Mouse (Mus musculus): ENCODE results near the gene Hist1h2ai. TPM values are rescaled to one million over a fixed set of nuclear protein-coding genes. Genes with fewer than 3 reads are reported as not detected.
"Not testable (repeated sequence)": the region's sequence is repeated elsewhere in the genome, so short reads cannot be mapped to it uniquely, and the experiment has no call there.

Gene Hist1h2ai
- total RNA-seq, 2 experiments from 2014 or later, result 28.5 to 39.8 TPM

- intact Hi-C loops (cut with DNase I), result no loop called here
- no peak for DNase-seq
These were observed 7.0 kb downstream of the Hist1h2ai start for GRCm38 (mm10) chr13:21722993-21723836.

- intact Hi-C loops (cut with DNase I), result no loop called here
- no peak for DNase-seq
These were observed 11.8 kb downstream of the Hist1h2ai start for GRCm38 (mm10) chr13:21727948-21728572.

- no peak for DNase-seq
- intact Hi-C loops (cut with DNase I), result no loop called here
These were observed 13.3 kb downstream of the Hist1h2ai start for GRCm38 (mm10) chr13:21729544-21729943.

GRCm38 (mm10) chr13:21733466-21733865 is 17.2 kb downstream of the Hist1h2ai start:
- DNase-seq, result no peak
- intact Hi-C loops (cut with DNase I), result no loop called here

- peak; percentile 71 to 77 for DNase-seq
These were observed 18.0 kb downstream of the Hist1h2ai start for GRCm38 (mm10) chr13:21734010-21734905.

GRCm38 (mm10) chr13:21734906-21735767 is 18.9 kb downstream of the Hist1h2ai start, which contains the start of gene Hist1h4j:
Gene Hist1h4j (plus strand): TSS chr13:21735064.
- DNase-seq, result peak; percentile 22 to 66
- intact Hi-C loops (cut with DNase I), result loop anchor here (1.0 kb wide), 2 partner anchors 15 to 21 kb away; partner anchors contain the start of gene Hist1h4k

More at GRCm38 (mm10) chr13:21734010-21734905, 18.0 kb downstream of the Hist1h2ai start:
- intact Hi-C loops (cut with DNase I), result loop anchor here (1.0 kb wide), 2 partner anchors 16 to 20 kb away; partner anchors contain the start of gene Hist1h4k

GRCm38 (mm10) chr13:21745006-21745405 is 28.8 kb downstream of the Hist1h2ai start:
- no peak for DNase-seq
- intact Hi-C loops (cut with DNase I), result loop anchor here (5.0 kb wide), 1 partner anchor 33 kb away; no protein-coding TSS in a partner anchor

GRCm38 (mm10) chr13:21749387-21750158 is 33.4 kb downstream of the Hist1h2ai start:
- intact Hi-C loops (cut with DNase I), result loop anchor here (1.0 to 5.0 kb wide), 2 partner anchors 15 to 37 kb away; no protein-coding TSS in a partner anchor
- DNase-seq, result no peak

- intact Hi-C loops (cut with DNase I), result loop anchor here (1.0 kb wide), 1 partner anchor 16 kb away; no protein-coding TSS in a partner anchor
- DNase-seq, result peak; percentile 87
These were observed 34.2 kb downstream of the Hist1h2ai start, which contains the start of gene Hist1h4k for GRCm38 (mm10) chr13:21750159-21751017. Gene Hist1h4k (minus strand): TSS chr13:21750505.

GRCm38 (mm10) chr13:21751417-21751816 is 35.2 kb downstream of the Hist1h2ai start:
- intact Hi-C loops (cut with DNase I), result no loop called here
- DNase-seq, result no peak

- intact Hi-C loops (cut with DNase I), result no loop called here
- DNase-seq, result no peak
These were observed 35.6 kb downstream of the Hist1h2ai start for GRCm38 (mm10) chr13:21751827-21752226.

- DNase-seq, result no peak
- intact Hi-C loops (cut with DNase I), result no loop called here
These were observed 36.1 kb downstream of the Hist1h2ai start for GRCm38 (mm10) chr13:21752356-21752755.

- no peak for DNase-seq
- intact Hi-C loops (cut with DNase I), result no loop called here
These were observed 36.9 kb downstream of the Hist1h2ai start for GRCm38 (mm10) chr13:21753051-21753523.

- peak; percentile 40 to 65 for DNase-seq
- intact Hi-C loops (cut with DNase I), result not testable (repeated sequence)
These were observed 37.5 kb downstream of the Hist1h2ai start, which contains the start of the genes Hist1h2ak and Hist1h2bn for GRCm38 (mm10) chr13:21753524-21754285. Gene Hist1h2ak (minus strand): TSS chr13:21753827. Gene Hist1h2bn (plus strand): TSS chr13:21754123.

GRCm38 (mm10) chr13:21754294-21755001 is 38.2 kb downstream of the Hist1h2ai start:
- intact Hi-C loops (cut with DNase I), result not testable (repeated sequence)
- DNase-seq, result peak in 1 of 2 experiments; percentile 6

GRCm38 (mm10) chr13:21755707-21756106 is 39.5 kb downstream of the Hist1h2ai start:
- intact Hi-C loops (cut with DNase I), result no loop called here
- no peak for DNase-seq
